Mouse (Mus musculus) frontal cortex, postnatal 10 days (tissue): ENCODE measurements around the gene Pde7b.
A peak's percentile ranks its signal among the peaks of the same experiment; 100 is the strongest.

Experiments used
- DNase-seq, 2 experiments: peaks; one replicate each; pipeline ENCODE4 v3.0.0; 2022; ENCODE audit warnings: low spot score in 2 of 2, mixed read lengths in 1 of 2

Gene Pde7b

DNA sequence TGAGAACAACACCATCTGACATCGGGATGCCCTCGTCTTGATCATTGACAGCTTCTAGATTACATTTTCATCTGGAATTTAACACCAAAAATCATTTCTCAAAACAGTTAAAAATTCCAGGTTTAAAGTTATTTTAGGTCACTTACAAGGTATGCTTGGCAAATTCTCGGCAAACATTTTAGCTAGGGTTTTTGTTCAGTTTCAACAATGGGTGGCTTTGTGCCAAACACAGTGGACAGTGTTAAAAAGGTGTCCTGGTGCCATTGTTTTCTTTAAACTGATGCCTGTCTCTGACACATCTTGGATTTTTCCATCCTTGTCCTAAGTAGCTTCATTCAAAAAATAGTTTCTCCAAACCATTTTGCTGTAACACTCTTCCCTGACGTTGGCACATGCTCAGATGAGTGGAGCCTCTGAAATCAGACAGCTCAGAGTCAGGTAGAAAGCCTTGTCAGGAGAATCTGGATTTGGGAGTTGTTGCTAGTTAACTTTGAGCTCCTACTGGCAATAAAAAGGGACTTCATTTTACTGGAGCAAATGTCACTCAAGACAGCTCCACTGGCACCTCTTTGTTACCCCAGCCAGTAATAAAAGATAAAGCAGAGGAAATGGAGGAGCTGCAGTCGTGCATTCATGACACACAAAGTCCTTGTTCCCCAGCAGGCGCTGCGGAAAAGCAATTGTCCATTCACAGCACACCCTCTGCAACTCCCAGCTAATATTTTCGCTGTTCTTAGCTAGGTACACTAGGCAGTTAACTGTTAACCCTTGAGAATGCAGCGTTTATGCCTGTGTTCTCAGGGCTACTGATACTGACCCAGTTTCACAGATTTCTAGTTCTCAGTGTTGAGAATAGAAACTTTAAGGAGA lies 2.0 kb downstream of the Pde7b start:
- DNase-seq = no peak

DNA sequence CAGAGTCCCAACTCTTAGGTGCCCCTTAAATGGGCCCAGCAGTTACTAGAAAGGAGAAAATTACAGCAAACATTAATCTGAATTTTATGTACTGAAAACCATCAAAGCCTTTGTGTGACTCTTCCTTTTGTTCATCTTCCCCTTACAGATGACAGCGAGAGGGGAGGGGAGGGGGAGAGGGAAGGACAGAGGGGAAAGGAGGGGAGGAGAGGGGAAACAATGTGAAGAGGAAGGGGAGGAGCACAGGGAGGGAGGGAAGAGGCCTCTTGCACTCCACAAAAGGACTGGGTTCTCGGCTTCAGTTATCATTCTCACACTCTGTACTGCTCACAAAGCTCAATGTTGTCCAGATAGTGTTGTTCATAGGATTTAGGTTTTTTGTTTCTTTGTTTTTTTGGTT lies 5.7 kb downstream of the Pde7b start:
- no peak for DNase-seq

DNA sequence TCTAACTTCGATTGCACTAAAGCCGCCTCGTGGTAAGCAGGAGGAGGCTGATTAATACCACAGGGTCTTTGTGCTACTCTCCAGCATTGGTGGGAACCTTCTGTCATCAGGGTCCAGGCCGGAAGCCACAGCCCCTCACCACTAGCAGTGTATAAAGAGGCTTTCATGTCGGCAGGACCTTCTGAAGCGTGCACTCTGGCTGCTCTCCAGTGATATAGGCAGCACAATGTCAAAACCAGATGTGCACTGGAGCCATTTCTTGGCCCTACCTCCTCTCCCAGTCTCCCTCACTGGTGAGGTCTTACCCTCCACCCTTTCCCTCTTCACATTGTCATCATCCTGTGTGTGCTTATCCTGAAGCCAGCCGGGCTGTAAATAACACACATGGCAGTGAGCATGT lies 24.2 kb downstream of the Pde7b start:
- no peak for DNase-seq

DNA sequence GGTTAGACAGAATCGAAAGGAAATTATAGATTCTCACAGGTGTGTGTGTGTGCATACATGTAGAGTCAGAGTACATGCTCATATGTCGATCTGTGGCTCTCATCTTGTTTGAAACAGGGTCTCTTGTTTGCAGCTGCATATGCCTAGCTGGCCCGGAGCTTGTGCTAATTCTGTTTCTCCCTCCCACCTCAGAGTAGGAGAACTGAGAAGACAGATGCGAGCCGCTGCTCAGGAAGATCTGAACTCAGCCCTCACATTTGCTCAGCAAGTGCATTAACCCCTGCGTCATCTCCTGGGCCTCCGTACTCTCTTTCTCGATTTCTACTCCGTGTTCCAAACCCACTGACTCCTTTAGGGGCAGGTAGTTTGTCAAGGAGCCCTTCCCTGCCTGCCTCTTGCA lies 25.0 kb downstream of the Pde7b start:
- DNase-seq = no peak

DNA sequence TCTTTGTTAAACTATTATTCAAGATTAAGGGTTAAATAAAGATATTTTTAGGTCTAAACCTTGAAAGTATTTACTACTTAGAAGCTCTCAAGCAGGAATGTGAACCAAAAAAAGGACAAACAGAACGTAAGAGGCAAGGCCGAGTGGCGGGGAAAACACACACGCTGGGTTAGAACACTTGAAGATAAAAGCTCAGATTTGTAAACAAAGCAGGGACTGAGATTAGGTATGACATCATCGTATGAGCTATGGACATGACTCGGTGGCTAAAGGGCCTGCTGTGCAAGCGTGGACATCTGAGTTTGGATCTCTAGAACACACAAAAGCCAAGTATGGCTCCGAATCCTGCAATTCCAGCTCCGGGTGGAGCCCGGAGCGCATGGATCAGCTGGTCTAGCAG lies 29.2 kb downstream of the Pde7b start:
- no peak for DNase-seq

DNA sequence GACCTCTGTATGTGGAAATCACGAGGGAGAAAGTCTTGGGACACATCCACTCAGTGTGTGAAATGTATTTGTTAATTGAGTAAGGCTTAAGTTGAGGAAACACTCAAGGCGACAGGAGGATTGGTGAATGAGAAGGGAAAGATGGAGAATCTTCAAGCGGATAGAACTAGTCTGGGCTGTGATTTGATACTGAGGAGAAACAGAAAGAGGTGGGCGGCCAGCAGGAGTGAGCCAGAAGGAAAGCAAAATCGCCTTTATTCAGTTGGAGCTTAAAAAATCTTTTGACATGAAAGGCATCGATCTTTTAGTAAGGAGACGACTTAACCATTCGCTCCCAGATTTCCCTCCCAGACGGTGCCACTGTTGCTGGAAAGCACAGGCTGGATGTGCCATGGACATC lies 34.9 kb downstream of the Pde7b start:
- DNase-seq = no peak

DNA sequence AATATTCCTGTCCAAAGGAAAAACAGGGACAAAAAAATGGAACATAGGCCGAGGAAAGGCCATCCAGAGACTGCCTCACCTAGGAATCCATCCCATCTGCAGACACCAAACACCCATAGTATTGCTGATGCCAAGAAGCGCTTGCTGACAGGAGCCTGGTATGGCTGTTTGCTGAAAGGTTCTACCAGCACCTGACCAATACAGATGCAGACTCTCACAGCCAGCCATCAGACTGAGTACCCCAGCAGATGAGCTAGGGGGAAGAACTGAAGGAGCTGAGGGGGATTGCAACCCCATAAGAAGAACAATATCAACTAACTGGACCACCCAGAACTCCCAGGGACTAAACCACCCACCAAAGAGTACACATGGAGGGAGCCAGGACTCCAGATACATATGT lies 40.7 kb downstream of the Pde7b start:
- DNase-seq = no peak

DNA sequence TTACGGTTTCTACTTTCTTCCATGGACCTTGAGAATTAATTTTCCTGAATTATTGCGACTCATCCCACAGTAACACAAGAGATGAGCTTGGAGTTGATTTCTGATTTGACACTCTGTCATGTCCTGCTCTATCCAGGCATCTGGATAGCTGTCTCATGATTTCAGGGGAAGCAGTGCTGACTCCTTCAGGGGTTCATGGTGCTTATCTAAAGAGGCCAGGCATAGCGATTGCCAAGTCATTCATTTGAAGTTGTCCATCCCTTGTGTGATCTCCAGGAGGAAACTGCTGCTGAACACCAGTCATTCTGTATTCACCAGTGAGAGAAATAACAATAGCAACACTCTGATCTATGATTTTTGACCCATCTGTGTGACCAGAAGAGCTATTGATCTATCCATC lies 43.9 kb downstream of the Pde7b start:
- no peak for DNase-seq

DNA sequence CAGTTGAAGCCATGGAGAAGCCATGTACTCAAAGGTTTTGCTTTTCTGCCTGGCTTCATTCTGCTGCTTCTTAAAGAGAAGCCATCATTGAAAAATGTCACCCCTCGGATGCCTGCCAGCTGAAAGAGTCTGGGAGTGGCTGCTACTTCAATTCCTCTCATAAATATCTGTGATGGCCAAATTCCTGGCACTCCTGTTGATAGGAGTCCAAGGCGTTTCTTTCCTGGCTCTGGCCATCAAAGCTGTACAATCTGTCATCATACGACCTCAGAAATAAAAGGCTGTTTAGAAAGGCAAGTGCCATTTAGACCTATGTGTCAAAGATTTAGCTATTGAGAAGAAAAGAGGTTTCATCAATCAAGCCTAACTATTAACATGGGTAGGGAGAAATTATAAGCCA lies 49.6 kb downstream of the Pde7b start:
- DNase-seq = no peak

DNA sequence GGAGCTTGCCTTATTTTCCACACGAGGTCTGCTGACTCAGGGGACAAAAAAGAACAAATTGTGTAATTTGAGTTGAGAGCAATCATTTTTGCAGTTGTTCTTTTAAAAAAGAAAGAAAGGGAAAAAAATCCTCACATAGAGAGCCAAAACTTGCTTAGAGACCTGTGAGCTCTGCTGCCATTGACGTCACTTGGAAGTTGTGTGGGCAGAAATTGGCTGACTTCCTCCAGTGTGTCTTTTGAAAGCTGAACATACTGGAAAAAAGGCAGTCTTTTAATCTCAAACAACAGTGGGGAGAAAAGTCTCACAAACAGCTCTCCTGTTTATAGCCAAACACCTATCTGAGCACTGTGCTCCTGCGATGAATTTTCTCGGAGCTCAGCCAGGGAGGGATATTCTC lies 51.1 kb downstream of the Pde7b start:
- peak; percentile 50 to 66 for DNase-seq

DNA sequence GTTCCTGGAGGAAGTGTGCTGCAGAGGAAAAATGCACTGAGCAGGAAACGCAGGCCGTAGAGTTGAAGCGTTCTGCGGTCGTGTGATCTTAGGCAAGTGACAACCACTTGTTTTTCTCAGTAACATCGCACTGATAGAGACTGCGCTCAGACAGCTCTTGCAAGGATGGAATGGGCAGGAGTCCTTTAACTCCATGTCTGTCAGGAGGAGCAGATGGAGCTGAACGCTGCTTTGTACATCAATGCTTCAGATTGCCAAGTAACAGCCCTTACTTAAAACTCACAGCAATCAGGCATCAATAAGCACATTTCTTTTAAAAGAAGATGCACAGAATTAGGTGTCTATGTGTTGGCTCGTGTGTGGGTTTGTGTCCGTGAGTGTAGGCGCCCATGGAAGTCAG lies 52.3 kb downstream of the Pde7b start:
- no peak for DNase-seq

DNA sequence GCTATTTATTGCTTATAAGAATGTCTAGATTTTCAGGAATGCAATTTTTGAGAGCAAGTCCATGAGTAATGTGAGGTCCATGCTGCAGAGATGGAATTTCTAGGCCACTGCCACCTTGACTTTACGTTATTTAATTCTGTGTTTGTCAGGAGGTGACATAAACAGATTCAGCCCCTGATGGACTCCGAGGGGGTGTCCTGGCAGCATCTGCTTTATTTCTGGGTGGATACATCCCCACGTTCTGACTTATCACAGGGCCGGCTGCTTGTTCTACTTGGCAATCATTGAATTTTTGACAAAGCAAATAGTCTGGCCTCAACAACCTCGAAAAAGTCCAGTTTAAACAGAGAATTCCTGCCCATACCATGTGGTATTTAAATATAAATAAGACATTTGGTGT lies 53.3 kb downstream of the Pde7b start:
- DNase-seq = no peak

DNA sequence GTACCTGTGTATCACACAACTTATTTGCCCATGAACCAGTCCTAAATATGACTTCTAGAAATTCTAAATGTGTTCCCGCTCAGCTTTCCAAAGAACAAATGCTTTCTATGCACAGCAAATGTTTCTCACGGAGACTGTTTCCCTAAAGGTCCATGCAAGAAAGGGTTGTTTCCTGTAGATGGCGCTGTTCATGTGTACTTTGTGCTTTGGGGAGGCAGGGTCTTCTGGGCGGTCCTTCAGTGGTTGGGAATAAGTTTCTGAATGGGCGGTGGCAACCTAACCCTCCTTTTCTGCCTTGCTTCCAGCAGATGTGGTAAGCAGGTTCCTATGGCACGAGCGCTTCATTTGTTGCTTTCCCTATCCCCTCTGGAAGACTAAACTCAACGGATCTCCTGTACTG lies 54.3 kb downstream of the Pde7b start:
- DNase-seq = no peak

DNA sequence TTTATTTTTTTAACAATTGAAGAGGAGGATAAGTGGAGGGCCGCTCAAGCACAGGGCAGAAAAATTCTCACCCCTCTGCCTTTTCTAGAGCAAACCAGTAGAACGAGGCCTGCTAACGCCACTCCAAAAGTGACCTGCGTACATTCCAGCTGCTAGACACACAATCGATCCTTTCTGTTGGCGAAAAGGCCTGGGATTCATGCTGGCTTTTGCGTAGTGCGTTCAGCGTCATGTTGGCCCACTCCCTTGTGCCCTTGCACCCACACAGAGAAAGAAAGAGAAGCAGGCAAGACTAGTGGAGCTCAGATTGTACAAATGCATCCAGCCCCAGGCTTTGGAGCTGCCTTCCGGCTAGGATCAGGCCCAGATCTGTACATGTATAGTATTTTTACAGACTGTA lies 55.4 kb downstream of the Pde7b start:
- peak; percentile 11 to 26 for DNase-seq

DNA sequence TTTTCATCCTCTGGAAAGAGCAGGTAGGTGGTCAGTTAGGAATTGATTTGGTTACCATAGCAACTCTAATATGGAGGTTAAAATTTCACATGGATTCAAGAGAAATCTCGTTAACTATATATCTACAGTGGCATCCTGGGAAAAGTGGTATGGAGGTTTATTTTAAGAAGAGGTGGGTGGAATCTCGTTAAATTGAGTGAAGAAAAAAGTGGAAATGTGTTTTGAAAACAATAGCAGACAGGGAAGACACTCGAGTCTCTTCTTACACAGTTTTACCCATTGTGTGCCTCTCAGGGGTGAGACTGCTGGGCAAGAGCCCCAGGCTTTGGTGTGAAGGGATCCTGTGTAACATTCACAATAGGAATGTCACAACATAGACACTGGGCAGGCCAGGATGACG lies 56.3 kb downstream of the Pde7b start:
- DNase-seq = no peak

DNA sequence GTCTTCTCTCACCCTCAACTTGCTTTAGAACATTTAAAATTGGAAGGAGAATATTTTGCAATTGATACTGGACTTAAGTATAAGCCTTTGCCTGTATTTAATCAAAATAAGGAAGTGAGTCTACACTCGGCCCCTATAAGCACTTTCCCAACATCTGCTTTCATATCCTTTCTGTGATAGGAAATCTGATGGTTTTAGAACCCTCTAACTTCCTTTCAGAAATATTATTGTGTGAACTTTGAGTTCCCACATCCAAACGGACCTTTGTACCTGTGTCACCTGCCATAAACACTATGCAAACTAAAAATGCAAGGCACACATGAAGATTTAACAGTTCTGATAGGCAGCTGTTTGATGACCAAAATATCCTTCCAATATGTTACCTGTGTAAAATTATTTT lies 58.2 kb downstream of the Pde7b start:
- no peak for DNase-seq

DNA sequence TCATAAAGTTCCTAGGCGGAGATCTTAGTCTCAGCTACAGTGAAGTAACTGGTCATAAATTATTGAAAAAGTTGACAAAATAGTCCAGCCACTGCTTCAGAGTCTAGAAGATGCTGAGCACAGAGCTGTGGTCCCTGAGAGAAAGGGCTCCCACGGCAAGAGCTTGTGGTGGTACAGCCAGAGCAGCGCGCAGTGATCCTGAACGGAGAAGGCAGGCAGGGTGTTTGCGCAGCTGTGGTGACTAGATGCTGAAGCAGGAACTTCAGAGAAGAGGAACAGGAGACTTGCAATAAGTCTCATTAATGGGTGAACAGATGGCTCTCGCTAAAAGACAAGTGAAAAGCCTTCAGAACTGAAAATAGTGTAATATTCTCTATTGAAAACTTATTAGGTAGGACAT lies 61.9 kb downstream of the Pde7b start:
- no peak for DNase-seq

DNA sequence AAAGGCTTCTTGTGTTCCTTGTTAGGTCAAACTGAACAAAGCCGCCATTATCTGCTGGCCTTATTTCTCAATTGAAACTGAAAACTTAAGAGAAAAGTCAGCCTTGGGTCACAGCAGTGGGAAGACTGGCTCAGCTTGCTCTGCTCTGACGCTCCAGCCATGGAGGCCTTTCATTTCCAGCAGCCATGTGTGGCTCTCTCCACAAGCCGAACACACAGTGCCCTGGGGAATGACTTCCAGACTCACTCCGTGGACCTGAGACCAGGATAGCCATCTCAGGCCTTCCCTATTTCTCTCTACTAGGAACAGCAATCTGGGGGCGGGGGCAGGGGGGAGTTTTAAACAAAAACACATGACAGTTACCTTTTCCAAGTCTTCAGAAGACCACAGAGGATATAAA lies 63.2 kb downstream of the Pde7b start:
- DNase-seq = no peak

DNA sequence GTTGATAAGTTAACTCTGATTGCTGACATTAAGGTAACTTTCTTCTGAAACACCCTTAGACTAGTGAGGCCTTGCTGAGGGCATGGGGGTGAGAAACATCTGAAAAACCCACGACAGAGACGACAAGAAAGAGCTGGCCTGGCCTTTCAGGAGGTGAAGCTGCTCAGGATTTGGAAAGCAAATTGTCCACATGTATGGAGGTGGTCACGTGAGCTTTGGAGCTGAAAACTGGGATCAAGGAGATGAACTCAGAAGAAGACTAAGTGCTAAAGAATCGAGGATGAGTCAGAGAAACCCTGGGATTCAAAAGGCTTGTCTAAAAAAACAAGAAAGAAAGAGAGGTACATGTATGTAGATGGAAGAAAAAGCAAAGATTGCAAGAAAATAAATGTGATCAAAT lies 65.2 kb downstream of the Pde7b start:
- DNase-seq = no peak

DNA sequence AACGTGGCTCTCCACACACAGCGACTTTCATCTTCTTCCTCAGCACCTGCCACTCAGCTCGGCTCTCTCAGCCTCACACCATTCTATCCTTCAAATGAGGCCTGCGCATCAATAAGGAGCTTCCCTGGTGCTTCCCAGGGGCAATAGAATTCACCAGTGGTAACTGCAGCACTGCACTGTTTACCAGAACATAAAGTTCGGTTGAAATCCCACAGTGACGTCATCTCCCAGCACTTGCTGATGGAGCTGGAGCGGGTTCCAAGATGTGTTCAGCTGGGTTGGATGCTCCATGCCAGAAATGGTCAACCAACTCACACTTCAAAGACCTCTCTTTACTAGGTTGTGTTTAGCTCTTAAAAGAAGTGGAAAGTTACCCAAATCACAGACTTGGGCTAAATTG lies 65.6 kb downstream of the Pde7b start:
- peak in 1 of 2 experiments; percentile 11 for DNase-seq

DNA sequence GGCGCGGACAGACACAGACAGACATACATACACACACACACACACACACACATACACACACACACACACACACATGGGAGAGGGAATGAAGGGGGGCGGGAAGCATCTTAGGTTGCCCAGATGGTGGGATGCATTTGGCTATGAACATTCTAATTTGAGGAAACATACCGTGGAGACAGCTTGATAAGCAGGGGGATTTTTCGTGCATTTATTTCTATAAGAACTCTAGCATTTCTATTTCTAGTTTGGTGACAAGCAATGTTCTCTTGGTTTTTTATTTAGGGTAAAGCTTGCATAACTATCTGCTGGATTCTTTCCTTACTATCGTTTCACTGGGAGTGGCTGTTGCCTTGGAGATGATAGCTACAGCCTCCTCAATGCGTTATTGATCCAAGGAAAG lies 66.2 kb downstream of the Pde7b start:
- peak in 1 of 2 experiments; percentile 17 for DNase-seq

DNA sequence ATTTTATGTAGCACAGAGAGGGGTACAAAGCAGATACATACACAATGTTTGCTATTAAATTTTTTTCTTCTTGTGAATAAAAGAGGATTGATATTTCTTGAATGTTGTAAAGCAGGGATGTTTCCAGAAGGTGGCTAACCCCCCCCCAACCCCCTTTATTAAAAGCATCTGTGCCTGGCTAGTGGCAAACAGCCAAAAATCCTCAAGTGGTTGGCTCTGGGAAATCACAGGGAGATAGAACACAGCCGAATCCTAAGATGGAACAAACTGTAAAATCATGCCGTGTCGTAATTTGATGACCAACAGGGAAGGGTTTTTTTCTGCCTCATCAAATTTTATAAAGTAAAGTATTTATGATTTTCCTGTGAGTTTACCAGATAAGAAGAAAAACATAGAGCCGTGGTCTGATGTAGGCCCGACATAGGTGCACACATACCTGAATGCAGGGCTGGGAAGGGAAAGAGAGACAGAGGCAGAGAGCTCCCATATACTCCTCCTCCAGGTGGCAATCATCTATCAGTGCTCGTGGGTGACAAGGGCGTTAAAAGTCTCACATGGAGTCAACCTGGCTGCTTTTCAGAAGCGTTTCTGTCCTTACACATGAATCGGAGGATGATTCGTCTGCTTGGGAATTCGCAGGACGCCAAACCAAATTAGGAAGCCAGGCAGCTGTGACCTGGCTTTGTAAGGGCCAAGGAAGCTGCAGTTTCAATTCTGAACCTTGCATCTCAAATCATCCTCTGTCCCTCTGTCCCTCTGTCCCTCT lies 67.4 kb downstream of the Pde7b start:
- no peak for DNase-seq

DNA sequence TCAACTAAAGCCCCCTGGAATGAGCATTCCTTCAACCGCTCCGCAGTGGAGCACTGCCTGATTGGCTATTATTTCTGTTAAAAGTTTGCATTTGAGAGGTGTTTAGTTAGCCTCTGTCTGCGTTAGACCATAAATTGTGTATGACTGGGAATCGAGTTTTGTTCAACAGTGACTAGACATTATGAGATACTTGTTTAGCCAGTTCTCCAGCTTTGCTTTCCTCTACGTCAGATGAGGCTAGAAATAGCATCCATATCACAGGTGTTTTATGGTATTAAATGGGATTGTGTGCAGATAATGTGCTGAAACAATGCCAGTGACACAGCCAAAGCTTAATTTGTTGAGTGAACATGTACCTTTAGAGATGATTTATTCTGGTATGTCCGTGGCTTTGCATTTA lies 70.3 kb downstream of the Pde7b start:
- DNase-seq = no peak
